Mouse (Mus musculus): ENCODE data around the gene Ccnjl. TPM values are rescaled to one million over a fixed set of nuclear protein-coding genes. Genes with fewer than 3 reads are reported as not detected.

Gene Ccnjl
- total RNA-seq, 2 experiments from 2014 or later: 0.21 TPM; not detected in 1

- DNase-seq: no peak
Observed at GRCm38 (mm10) chr11:43520521-43520920, 8.1 kb upstream of the Ccnjl start.

DNA sequence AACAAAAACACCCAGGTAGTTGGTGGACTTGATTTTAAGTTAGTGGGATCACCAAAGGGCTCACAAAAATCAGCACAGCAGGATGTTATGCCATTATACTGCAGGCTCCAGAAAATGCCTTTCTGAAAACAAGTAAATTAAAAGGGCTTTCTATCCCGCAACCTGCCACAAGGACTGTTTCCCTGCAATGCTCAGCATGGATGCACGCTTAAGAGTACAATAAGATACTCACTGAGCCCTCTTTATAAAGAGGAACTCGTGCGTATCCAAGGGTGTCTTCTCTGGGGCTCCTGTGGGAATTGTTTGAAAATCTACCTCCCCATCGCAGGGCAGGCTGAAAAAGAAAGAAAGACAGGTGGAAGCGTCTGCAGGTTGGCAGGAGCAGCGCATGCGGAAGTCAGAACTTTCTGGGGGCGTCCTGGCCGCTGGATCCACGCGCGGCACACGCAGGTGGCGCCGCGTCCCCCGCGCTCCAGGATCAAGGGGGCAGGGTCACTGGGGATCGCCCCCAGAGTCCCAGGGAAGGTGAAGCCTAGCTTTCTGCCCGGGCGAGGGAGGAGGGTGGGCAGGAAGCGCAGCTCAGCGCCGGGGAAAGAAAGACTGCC is 404 bp upstream of the Ccnjl start:
- DNase-seq: no peak

DNA sequence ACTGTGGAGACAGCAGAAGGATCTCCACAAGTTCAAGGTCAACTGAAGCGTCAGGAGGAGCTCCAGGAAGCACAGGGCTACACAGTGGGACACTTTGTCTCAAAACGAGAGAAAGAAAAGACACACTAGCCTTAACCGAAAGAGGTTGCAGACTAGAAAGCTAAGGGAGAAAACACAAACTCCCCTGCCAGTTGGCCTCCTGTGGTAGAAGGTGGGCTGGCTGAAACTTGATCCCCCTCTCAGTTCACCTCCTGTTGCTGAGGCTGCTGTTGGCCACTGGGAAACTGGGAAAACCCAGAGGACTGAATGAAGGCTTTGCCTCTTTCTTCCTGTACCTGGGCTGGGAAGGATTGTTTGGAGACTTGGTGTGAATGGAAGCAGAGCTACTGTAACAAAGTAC is 1.5 kb downstream of the Ccnjl start:
- DNase-seq: no peak

DNA sequence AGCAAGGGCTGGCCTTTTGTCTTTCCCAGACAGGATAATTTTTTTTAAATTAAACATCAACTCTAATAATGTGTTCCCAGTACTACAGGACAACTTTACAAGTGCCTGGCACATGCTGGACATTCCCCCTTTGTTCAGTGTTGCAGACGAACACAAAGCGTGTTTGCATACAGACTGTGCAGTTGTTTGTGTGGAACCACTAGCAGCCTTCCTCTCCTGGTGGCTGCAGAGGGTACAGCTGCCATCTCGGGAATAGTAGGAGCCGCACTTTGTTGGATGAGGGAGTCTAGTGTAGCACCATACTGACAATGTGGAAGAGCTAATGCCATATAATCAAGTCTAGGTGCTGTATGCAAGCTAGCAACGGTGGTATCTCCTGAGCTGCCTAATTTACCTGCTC is 3.0 kb downstream of the Ccnjl start:
- no peak for DNase-seq

DNA sequence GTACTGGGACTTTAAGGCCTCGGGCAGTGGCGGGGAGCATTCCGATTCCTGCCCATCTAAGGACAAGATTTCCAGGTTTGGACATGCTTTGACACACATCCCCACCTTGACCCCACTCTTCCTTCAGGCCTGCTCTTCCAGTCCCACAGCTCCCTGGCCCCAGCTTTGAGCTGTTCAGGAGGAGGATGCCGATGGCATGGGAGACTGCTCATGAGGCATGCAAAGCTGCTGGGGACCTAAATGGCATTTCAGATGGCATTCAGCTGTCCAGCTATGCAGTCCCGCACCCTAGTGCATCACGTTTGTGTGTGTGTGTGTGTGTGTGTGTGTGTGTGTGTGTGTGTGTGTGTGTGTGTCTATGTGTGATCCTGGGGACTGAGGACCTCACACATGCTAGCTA is 8.5 kb downstream of the Ccnjl start:
- DNase-seq: no peak

GRCm38 (mm10) chr11:43539863-43540262 is 11.3 kb downstream of the Ccnjl start:
- DNase-seq: no peak

DNA sequence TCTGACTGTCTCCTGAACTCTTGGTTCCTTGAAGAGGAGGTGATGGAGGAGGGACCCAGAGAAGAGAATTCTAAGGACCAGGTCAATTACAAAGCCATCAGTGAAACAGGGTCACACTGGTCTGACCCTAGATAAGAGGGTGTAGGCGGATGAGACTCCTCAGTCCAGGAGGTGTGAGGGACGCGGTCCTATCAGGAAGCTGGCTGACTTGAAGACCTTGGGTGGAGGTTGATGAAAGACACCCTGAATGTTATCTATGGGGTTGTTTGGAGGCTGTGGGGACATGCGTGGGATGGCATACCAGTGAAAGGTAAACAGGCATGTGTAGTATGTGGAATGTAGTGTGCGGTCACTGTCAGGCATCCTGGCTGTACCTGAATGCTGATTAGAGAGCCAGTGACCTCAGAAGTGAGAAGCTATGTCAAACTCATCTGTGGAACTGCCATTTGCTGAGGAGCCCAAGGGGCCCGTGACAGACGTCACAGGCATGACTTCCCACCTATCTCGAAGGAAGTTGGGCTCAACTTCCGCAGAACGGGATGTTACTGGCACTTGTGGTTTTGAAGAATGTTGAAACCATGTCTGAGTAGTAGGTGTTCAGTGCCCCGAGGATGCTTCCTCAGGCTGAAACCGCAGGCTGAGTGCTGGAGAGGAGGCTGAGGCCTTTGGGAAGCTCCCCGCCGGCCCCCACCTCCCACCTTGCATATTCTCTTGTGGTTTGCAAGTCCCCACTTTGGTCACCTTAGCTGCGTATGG is 15.3 kb downstream of the Ccnjl start:
- DNase-seq: no peak

GRCm38 (mm10) chr11:43544819-43545218 is 16.2 kb downstream of the Ccnjl start:
- DNase-seq: no peak

GRCm38 (mm10) chr11:43545873-43546475 is 17.4 kb downstream of the Ccnjl start:
- no peak for DNase-seq

DNA sequence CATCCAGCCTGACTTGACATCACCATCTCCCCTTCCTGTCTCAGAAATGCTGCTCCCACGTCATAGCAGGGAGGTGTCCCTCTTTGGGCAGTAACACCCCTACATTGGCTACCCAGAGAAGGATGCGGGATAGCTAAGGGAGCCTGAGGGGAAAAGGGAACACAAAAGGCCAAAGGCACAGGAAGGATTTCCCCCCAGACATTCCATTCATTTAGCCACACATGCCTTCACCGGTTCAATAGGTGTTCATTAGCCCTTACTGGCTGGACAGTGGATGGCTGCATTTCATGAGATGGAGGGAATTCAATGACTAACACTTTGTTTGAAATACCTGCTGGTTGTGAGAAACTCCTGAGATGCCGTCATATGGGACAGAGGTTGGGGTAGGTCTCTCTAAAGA is 18.1 kb downstream of the Ccnjl start:
- no peak for DNase-seq

GRCm38 (mm10) chr11:43548148-43548547 is 19.6 kb downstream of the Ccnjl start:
- no peak for DNase-seq

DNA sequence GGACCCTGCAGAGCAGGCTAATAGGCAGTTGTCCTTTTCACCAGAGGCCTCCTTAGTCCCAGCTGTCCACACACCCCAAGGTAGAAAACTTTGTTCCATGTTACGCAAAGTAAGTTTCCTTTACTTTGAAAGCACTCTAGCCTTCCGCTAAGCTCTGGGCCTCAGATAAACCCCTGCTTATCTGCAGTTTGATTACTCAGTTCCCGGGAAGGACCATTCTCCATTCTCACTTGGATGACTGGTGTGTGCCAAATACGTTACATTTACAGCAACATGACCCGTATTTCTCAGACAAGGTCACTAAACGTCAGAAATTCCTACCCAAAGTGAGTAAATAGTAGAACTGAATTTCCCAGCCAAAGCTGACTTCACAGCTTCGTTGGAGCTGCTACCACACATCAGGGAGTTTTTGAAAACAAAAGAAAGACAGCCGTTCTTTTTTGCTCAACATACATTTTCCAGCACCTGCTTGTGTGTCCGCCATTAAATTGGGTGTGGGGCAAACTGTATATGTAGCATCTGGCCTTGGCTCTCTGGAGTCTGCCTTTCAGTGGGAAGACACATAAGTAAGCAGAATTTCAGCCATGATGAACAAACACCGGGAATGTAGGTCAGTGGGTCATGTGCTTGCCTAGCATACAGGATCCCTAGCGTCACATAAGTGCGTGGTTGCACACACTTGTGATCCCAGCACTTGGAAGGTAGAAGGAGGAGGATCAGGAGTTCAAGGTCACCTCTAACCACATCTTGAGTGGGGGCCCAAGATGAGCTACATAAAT is 20.3 kb downstream of the Ccnjl start:
- DNase-seq: no peak

DNA sequence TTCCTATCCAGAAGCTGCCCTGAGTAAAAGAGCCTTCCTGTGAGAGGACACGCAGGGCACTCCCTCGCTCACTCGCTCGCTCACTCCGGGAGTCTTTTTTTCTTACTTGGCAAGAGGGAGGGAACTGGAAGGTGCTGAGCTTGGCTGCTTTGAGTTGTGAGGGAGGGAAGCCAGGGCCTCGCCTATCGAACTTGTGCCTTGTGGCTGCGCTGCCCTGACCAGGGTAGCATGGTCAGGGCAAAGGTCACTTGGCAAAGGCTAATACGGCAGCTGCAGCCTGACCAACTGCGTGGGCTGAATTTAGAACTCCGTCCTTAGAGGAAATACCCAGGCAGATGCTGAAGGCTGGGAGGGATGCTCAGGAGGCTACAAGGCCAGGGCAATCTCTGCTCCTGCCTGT is 21.1 kb downstream of the Ccnjl start:
- peak; percentile 50 for DNase-seq

GRCm38 (mm10) chr11:43551756-43552155 is 23.2 kb downstream of the Ccnjl start:
- DNase-seq: no peak

DNA sequence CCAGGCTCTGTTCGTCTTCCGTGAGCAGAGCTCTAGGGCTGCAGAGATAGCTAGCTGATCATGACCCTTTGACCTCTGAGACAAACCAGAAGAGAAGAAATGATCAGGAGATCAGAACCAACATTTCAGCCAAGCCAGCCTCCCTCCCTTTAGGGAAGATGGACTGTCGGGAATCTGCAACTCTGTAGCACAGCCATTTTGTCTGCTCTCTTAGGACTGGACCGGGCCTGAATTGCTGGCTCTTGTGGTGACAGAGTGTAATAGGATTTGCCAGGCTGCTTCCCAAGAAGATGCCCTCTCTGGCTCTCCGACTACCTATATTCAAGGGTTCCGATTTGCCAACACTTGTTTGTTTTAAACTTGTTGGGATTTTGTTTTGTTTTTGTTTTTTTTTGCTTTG is 24.1 kb downstream of the Ccnjl start:
- DNase-seq: no peak

DNA sequence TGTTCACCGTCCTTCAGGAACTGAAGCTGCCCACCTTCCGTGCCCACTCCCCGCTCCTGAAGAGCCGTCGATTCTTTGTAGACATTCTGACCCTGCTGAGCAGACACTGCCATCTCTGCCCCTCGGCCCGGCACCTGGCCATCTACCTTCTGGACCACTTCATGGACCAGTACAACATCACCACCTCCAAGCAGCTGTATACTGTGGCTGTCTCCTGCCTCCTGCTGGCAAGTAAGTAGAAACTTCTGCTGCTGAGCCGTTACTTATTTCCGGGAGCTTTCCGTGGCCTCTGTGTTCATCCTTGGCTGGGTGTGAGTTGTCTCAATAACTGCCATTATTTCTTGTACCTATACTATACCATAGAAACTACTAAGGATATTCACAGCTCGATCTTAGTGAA is 28.0 kb downstream of the Ccnjl start:
- no peak for DNase-seq

DNA sequence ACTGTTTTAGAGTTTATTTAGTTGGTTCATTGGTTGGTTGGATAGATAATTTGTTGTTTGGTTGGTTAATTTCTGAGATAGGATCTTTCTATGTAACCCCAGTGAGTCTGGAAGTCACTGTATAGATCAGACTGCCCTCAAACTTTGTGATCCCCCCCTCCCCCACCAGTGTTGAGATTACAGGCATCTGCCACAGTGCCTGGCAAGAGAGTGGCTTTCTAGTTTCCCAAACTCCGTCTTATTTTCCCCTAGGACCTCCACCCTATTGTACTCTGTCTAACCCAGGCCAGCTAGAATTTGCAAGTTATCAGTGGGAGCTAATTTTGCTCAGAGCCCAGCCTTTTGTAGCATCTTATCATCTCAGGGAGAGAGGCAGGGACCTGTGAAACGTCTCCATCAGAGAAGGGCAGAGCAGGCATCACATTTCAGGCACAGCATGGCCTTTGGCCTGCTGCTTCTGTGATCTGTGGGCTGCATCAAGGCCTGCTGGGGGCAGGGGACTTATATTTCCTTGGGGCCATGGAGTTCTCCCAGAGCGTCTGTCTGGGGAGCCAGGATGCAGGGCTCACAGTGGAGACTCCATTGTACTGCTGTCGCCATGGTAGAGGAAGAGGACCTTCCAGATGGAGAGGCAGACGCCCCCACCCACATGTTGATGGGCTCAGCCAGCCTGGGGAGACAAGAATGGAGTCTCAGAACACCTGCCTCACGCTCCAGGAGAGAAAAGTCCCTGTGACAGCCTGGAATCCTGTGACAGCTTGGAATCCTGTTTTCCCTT is 31.1 kb downstream of the Ccnjl start:
- DNase-seq: no peak

GRCm38 (mm10) chr11:43563654-43564244 is 35.2 kb downstream of the Ccnjl start:
- no peak for DNase-seq

- DNase-seq: no peak
Observed at GRCm38 (mm10) chr11:43565414-43565813, 36.8 kb downstream of the Ccnjl start.

DNA sequence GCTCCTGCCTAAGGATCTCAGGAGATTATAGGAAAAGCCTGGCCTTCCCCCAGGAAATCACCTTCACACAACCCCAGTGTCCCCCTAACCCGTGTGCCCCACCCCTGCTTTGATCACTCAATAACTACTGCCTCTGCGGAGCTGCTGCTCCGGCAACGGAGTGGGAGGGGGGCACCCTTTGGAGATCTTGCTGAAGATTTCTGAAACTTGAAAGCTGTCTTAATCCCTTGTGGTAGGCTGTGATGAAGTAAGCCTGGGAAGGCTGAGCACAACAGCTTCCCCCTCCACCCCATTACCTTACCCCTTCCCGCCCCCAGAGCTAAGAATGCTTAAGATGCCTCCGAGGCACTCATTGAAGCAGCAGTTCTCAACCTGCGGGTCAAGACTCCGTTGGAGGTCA is 37.3 kb downstream of the Ccnjl start:
- no peak for DNase-seq

DNA sequence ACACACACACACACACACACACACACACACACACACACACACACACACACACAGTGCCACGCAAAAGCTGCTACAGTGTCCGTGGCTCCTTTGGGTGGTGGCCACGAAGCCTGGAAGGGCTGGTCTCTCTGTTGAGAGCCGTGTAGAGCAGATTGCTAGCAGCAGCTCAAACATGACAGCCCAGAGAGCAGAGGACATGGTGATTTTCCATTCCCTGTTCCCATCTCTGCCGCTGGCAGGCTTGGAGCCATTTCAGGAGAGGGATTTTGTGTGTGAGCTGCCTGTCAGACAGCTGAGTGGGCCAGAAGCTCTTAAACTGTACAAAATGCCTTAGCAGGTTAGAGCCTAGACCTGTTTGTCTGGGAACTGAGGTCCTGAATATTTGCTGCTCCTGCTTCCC is 38.1 kb downstream of the Ccnjl start:
- no peak for DNase-seq

DNA sequence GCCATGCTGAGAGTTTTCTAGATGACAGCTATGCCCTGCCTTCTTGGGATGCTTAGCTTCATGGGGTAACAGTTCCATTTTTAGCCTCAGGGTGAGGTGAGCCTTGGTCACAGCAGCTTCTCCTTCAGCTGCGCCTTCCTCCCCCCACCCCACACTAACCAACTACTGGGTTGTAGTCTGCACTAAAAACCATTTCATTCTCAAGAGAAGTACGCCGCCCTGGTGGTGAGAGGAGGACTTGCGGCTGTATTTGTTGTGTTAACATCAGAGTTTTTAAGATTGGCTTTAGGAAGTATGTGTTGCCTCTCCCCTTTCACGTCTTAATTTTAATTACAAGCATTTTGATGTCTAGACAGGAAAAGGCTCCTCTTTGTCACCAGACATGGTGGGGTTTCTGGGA is 39.7 kb downstream of the Ccnjl start:
- no peak for DNase-seq
